Mouse (Mus musculus): ENCODE results near the gene Ears2. TPM values are rescaled to one million over a fixed set of nuclear protein-coding genes. Genes with fewer than 3 reads are reported as not detected.
A peak's percentile ranks its signal among the peaks of the same experiment; 100 is the strongest.

Gene Ears2
- total RNA-seq, 4 experiments from 2014 or later: 13.3 to 14.3 (median 13.7) TPM

DNA sequence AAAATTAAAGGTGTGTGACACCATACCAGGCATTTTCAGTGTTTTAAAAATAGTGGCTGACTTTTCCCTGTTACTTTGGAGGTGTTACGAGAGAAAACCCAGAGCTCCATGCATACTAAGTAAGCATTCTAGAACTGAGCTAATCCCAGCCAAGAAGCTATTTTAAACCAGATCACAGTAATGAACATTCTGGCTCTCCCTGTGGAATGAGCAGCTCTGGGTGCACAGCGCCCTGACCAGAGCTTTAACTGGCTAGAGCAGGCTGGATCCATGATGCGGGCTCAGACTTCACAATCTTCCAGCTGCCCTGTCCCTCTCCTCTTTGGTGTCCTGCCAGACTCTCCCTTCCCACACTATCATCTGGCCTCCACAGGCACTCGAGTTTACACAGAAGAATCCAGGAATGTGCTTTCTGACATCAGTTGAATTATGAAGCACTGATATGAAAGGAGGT lies 21.9 kb downstream of the Ears2 start:
- DNase-seq (ENCODE audit: low spot score): peak; percentile 74

DNA sequence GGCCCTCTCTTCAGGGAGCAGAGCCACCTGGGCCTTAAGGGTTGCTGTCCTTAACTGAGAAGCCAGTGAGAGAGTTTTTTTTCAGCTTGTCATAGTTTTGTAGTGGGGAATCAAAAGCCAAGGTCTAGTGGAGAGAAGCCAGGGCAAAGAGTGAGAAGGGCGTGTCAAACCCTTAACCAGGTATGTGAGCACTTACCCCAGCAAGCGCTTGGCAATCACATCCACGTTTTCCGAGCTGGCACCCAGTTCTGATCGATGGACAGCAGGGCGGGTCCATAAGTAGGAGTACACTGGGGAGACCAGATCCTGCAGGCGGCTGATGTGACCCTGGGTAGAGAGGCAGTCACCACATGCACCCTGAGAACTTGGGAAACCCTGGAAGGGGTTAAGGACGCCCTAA lies 23.0 kb downstream of the Ears2 start:
- DNase-seq (ENCODE audit: low spot score): no peak

DNA sequence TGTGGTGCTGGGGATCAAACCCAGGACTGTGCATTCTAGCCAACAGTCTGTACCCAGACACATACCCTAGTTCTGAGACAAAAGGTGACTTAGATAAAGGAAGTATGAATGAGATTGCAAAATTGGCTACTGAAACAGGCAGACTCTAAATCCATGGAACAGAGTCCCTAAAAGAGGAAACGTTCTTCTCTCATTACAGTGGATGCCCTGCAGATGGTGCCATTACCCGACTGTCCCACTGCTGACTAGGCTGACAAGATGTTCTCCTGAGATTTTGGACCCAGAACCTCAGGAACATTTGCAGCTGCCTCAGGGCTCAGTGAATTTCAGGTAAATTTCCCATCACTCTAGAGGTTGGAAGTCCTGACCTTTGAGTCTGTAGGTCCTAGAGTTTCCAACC lies 32.7 kb downstream of the Ears2 start:
- no peak for DNase-seq (ENCODE audit: low spot score)

DNA sequence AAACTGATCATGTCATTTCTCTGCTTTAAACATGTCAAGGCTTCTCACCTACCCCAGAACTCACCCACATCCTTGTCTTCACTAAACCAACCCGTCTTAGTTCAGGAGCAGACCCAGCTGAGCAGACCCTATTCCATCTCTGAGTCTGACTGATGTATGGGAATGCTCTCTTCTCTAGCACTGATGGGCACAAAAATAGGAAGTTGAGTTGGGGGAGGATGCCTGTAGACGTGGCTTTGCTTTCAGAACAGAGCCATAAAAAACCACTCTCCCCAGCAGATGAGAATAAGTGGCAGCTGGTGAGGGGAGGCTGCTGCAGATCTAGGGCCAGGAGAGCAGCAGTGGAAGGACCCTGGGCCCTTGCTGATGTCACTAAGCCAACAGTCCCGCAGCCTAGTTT lies 33.7 kb downstream of the Ears2 start:
- DNase-seq (ENCODE audit: low spot score): no peak

DNA sequence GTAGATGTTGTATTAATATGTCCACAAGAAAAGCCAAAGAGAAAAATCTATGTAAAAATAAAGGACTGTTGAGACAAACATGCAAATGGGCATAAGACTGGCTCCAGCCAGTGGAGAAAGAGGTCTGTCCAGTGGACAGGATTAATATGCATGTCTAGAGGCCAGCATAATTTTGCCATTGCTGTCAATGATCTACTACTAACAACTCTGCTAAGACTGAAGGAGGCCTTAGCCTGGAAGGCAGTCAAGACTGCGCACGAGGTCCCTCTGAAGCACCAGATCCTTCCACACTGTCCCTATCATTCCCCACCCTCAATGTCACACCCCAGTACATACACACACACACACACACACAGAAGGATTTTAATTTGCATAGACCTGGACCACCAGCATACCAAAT lies 44.9 kb downstream of the Ears2 start:
- DNase-seq (ENCODE audit: low spot score): no peak

DNA sequence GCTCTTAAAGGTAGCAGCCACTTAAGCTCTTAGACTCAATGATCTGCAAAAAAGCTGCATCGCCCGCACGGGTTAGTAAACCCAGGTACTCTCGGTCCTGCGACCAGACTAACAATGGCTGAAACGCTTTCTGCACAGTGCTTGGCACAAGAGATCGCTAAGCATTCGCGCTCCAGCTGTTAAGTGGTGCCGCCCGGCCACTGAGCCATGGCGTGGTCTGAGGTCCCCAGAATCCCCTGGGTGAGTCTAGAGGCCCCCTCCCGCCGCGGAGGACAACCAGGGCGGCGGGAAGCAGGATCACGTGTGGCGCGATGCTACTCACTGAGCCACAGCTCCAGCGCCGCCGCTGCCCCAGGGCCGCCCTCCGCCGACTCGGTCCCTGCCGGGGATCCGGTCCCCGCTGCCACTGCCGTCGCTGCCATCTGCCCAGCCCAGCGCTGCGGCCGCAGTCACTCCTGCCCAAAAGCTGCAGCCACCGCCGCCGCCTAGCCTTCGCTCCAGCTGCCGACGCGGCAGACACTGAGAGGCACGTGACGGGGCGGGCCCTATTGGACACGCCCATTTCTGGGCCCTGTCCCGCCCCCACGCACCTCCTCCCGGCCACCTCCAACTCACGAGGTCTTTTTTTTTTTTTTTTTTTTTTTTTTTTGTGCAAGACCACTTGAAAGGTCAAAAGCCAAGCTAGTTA lies 46.3 kb downstream of the Ears2 start, which contains the start of gene Gga2:
TSS of gene Gga2 (minus strand) at position 556 of the 688 bp plus-strand sequence.
- DNase-seq (ENCODE audit: low spot score): peak; percentile 82

DNA sequence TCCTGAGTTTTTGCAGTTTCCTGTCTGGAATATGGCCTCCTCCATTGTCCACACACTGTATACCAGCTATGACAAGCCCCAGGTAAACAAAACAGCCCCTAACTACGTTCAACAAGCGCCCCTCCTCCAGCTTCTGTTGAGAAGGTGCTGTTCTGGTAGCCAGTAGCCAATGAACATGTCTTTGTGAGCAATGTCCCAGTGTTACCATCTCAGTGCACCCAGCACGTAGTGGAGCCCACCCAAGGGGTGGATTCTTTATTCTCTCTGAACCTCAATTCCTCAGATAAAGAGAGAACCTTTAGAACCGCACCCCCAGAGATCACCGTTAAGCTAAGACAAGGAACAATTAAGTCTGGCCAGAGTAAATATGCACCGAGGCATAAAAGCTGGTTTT lies 46.8 kb downstream of the Ears2 start:
- no peak for DNase-seq (ENCODE audit: low spot score)

DNA sequence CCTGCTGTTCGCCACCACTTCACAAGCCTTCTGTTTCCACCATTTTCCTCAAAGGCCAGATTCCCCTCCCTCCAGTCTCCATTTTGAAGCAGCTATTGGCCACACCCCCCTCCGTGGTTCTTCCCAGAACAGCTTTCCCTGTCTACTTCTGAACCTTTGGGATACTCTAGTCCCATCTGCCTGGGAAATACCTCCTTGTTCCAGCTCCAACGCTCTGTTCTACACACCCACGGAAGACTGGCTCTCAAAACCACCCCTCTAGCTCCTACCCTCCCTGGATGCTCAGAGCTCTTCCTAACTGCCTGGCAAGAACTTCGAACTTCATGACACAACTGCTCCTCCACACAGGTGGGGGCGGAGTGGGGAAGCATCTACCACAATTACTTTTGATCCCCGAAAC lies 48.1 kb downstream of the Ears2 start:
- DNase-seq (ENCODE audit: low spot score): no peak

DNA sequence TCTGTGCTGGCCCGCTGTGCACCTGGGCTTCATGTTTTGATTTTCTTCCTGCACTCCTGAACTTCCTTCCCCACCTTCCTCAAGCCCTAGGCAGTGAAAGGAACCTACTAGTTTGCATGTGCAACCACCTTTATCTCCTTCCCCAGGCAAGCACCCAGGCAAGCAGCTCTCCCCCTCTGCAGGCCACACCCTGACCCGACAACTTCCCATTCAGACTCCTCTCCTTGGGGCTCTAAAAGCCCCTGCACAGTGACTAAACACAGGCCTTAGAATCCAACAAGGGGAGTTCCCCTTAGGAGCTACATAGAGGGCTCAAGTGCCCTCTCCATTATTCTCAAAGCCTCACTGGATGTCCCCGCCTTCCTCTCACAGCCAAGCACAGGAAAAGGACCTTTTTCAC lies 48.8 kb downstream of the Ears2 start:
- no peak for DNase-seq (ENCODE audit: low spot score)

DNA sequence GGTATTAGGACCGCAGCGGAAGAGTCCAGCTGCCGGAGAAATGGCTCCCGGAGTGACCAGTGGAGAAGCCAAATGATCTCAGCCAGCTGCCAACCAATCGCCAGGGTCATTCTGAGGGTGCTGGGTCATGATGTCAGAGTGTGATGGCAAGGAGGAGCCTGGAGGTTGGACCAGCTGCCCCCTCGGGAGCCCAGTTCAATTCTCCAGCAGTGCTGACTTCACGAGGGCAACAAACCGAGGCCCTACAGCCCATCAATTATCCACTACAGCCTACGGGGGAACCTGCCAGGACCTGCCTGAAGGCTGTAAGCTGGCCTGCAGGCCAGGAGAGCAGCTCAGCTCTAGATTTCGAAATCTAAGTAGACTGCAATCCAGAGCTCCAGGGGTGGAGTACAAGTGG lies 51.3 kb downstream of the Ears2 start:
- DNase-seq (ENCODE audit: low spot score): no peak

DNA sequence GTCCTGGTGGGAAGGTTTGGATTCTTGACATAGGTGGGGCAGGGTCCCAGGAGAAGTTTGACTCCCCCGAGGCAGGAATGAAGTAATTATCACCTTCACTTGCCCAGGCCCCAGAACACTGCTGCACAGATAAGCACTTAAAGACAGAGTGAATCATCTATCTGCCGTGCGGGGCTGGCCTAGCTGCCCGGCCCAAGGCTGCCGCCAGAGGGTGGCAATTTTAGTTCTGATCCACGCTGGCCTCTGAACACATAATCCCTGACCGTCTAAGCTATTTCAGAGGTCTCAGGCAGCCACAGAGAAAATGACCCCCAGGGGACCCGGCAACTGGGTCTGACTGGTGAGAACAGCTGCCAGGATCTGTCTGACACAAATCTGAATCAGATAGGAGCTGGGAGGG lies 52.0 kb downstream of the Ears2 start:
- DNase-seq (ENCODE audit: low spot score): no peak

DNA sequence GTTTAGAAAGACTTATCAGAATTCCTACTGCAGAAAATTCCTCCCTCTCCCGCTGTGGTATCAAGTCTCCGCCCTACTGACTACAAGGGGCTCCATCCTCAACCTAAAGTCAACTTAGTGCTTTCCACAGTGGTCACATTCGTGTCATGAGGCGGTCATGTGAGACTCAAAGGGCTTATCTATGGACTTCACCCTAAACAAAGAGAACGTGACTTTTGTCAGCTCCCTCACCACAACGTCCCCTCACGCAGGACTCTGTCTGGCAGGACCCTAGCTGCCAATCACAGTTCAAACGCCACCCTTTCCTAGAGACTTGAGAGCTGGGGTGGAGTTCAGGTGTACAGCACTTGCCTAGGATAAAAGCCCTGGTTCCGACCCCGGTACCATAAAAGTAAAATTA lies 54.1 kb downstream of the Ears2 start:
- no peak for DNase-seq (ENCODE audit: low spot score)

DNA sequence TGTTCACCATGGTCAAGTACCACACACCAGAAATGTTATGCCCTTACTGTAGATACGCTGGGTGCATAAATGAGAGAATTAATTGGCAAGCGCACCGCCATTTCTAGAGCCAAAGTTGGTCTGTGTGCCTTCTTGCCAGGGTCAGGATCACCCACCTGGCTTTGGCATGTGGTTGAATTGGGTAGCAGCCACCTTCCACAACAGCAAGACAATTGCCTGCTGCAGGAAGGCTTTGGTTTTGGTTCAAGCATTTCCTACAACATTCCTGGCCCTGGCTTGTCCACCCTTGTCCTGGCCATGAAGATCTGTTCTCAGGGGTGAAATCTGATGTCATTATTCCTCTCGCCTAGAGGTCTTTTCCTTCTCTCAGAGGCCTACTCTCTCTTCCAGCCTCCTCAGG lies 54.7 kb downstream of the Ears2 start:
- no peak for DNase-seq (ENCODE audit: low spot score)

DNA sequence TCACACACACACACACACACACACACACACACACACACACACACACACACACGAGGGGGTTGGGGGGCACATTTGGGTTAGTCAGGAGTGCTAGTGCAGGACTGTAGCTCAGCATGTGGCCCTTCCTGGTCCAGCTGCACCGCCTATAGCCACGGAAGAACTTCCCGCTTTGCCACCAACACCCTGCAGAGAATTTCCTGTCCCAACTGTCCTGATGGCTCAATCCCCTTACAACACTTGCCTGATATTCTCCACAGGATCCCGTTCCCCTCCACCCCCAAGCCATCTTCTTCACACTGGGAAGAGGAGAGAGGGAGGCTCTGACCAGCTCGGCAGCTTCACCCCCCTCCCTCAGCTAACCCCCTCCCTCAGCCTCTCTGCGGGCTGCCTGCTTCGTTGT lies 66.7 kb downstream of the Ears2 start:
- no peak for DNase-seq (ENCODE audit: low spot score)

DNA sequence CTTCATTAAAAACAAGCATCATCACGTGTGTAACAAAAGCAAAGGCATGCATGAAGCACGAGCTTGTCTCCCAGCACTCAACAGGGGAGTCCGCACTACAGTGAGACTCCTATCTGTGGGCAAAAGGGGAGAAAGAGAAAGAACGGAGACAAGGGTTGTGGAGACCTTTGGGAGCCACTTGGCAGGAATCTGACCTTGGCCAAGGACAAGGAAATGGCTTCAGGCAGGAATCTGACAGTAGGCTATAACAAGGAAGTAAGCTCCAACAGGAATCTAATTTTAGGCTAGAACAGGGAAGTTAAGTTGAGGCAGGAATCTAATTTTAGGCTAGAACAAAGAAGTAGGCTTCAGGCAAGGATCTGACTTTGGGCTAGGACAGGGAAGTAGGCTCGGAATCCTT lies 71.1 kb downstream of the Ears2 start:
- DNase-seq (ENCODE audit: low spot score): no peak

Other genes with a start within 250 kb of the Ears2 start
- not detected for gene Scnn1b, start 202.2 kb downstream of the Ears2 start, total RNA-seq (2022)
- 10 to 100 TPM; 19.1 to 20.6 (median 20.1) TPM for gene Cog7, start 85.6 kb downstream of the Ears2 start, total RNA-seq (2022)
- 10 to 100 TPM; 31.7 to 39.2 (median 35.4) TPM for gene Gga2, start 46.0 kb downstream of the Ears2 start, total RNA-seq (2022)
- 10 to 100 TPM; 32.5 to 41.6 (median 37.3) TPM for gene Ubfd1, start 88 bp downstream of the Ears2 start, total RNA-seq (2022)
- gene Ndufab1, start 34.6 kb upstream of the Ears2 start, total RNA-seq (2022): 1,000 to 10,000 TPM; 1,624 to 1,874 (median 1,747) TPM
- 1 to 10 TPM in 2 of 4 experiments, under 1 TPM in 2; 0.38 to 1.2 (median 1.0) TPM for gene Palb2, start 65.7 kb upstream of the Ears2 start, total RNA-seq (2022)
- gene Dctn5, start 65.8 kb upstream of the Ears2 start, total RNA-seq (2022): 10 to 100 TPM; 28.6 to 29.8 (median 29.1) TPM
- gene Plk1, start 92.2 kb upstream of the Ears2 start, total RNA-seq (2022): under 1 TPM; 0.31 to 0.66 (median 0.46) TPM
- gene Ern2, start 118.9 kb upstream of the Ears2 start, total RNA-seq (2022): not detected
- 1 to 10 TPM; 2.9 to 3.9 (median 3.3) TPM for gene Chp2, start 152.2 kb upstream of the Ears2 start, total RNA-seq (2022)
- 1 to 10 TPM; 1.6 to 4.8 (median 2.1) TPM for gene Prkcb, start 221.5 kb upstream of the Ears2 start, total RNA-seq (2022)